Mouse (Mus musculus): Measurements from ENCODE around the gene Rnf128. TPM values are rescaled to one million over a fixed set of nuclear protein-coding genes. Genes with fewer than 3 reads are reported as not detected.
"Not testable (repeated sequence)": the region's sequence is repeated elsewhere in the genome, so short reads cannot be mapped to it uniquely, and the experiment has no call there.

Gene Rnf128
- polyA plus RNA-seq, 1 experiment from 2014 or later, result 28.5 TPM

DNA sequence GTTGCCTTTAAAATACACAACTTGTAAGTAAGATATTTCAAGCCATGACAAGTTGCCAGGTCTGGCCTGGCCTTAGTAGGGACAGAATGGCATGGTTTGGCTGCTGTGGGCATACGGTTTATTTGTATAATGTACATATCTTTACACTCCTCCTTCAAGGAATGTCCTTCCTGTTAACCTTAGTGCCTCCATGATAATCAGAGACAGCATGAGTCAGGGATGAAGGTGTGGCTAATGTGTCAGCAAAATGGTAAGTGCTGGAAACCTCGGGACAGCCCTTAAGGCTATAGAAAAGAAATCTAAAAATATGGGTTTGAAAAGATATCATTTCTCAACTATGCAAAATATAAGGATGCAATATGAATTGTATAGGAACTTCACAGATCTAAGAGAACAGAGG, 23.6 kb downstream of the Rnf128 start:
- H3K4me2 ChIP-seq (replicated peaks; ENCODE audit: low read depth, low read length); H3K27me3 ChIP-seq (ENCODE audit: control insufficient read depth, insufficient read depth, low read length); H3K9ac ChIP-seq (replicated peaks; ENCODE audit: low read depth, low read length); H3K4me1 ChIP-seq (ENCODE audit: control insufficient read depth, insufficient read depth, low read length); H3K9me3 ChIP-seq (ENCODE audit: control insufficient read depth, low read depth, low read length); H3K36me3 ChIP-seq (ENCODE audit: control insufficient read depth, insufficient read depth, low read length); ATAC-seq (ENCODE audit: insufficient number of reproducible peaks, insufficient read depth, low FRiP score, low read depth); H3K27ac ChIP-seq (ENCODE audit: low read length); H3K4me3 ChIP-seq (ENCODE audit: low read depth, low read length): not testable (repeated sequence)
- WGBS, result 56% methylated on average over 2 of the region's 2 CpGs

DNA sequence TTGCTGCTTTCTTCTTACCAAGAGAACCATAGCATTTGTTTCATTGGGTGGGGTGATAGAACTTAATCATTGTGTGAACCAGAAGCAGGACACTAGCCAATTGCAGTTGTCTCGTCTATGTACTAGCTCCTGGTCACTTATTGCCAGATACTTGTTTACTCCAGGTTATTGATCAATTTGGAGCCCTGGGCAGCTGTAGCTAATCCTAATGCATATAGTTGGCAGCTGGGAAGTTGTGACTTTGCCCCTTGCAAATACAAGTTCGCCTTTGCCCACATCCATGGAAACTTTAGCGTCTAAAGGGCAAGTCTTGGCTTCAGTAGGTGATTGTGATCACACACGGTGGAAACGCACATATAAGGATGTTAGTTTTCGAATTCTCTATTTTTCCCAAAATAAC, 33.3 kb downstream of the Rnf128 start:
- ATAC-seq (ENCODE audit: insufficient number of reproducible peaks, insufficient read depth, low FRiP score, low read depth), result no peak
- 77% methylated on average over 6 of the region's 6 CpGs for WGBS
- H3K4me1 ChIP-seq (ENCODE audit: control insufficient read depth, insufficient read depth, low read length), result no peaks in the 10 kb centered on the region
- H3K4me3 ChIP-seq (ENCODE audit: low read depth, low read length), result no peak overlapping the region
- no peak overlapping the region for H3K9ac ChIP-seq (replicated peaks; ENCODE audit: low read depth, low read length)
- no peaks in the 10 kb centered on the region for H3K27me3 ChIP-seq (ENCODE audit: control insufficient read depth, insufficient read depth, low read length)
- no peak overlapping the region for H3K27ac ChIP-seq (ENCODE audit: low read length)
- no peak overlapping the region for H3K4me2 ChIP-seq (replicated peaks; ENCODE audit: low read depth, low read length)
- H3K9me3 ChIP-seq (ENCODE audit: control insufficient read depth, low read depth, low read length), result no peaks in the 10 kb centered on the region
- H3K36me3 ChIP-seq (ENCODE audit: control insufficient read depth, insufficient read depth, low read length), result no peaks in the 10 kb centered on the region

DNA sequence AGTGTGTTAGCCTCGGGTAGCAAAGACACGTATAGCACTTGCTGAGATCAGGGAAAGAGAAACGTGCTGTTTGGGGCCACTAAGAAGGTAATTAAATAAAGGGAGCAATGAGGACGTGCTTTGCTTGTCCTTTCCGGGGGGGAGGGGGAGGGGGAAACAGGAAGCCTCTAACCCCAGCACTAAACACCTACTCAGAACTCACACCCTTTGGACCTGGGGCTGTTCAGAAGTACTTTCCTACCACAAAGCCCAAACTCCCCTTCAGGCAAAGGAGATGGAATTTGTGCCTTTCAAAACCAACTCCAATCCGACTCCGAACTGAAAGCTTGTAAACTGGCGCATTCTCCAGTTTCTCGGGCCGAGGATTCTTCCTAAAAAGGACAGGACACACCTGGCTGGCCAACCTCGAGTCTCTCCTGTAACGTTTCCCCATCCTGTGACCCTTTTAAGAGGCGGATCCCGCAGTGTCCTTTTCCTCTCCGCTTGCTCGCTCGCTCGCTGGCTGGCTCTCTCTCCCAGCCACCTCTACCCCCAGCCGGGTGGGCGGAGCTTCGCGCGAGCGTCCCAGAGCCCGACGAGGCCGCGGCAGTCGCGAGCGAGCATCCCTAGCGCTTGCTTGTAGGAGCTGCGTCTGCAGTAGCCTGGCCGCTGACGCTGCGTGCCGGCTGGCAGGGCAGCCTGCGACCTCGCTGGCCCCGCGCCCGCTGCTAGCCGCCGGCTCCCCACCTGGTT, 47.1 kb downstream of the Rnf128 start:
- H3K4me1 ChIP-seq (ENCODE audit: control insufficient read depth, insufficient read depth, low read length), result no peaks in the 10 kb centered on the region
- no peak overlapping the region for H3K27ac ChIP-seq (ENCODE audit: low read length)

DNA sequence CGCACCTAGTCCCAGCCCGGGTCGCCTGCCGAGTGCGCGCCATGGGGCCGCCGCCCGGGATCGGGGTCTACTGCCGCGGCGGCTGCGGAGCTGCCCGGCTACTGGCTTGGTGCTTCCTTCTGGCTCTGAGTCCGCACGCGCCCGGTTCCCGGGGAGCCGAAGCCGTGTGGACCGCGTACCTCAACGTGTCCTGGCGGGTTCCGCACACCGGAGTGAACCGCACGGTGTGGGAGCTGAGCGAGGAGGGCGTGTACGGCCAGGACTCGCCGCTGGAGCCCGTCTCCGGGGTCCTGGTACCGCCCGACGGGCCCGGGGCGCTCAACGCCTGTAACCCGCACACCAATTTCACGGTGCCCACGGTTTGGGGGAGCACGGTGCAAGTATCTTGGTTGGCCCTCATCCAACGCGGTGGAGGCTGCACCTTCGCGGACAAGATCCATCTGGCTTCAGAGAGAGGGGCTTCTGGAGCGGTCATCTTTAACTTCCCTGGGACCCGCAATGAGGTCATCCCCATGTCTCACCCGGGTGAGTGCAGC, 47.7 kb downstream of the Rnf128 start:
- Histone ChIP-seq H3K4me2 (replicated peaks; ENCODE audit: low read depth, low read length) (peak overlapping the region; percentile 59), H3K4me1 (ENCODE audit: control insufficient read depth, insufficient read depth, low read length) (no peaks in the 10 kb centered on the region), H3K9me3 (ENCODE audit: control insufficient read depth, low read depth, low read length) (no peaks in the 10 kb centered on the region), H3K36me3 (ENCODE audit: control insufficient read depth, insufficient read depth, low read length) (no peaks in the 10 kb centered on the region), H3K27me3 (ENCODE audit: control insufficient read depth, insufficient read depth, low read length) (no peaks in the 10 kb centered on the region), H3K9ac (replicated peaks; ENCODE audit: low read depth, low read length) (0 out of 2 replicates have a peak overlapping the region, but pooled peaks have one; percentile 36), H3K4me3 (ENCODE audit: low read depth, low read length) (peak overlapping the region; percentile 49), H3K27ac (ENCODE audit: low read length) (no peak overlapping the region)
- WGBS, result 17% methylated on average over 52 of the region's 54 CpGs
- ATAC-seq (ENCODE audit: insufficient number of reproducible peaks, insufficient read depth, low FRiP score, low read depth), result peak; percentile 81; the same call in 1 of the 2 replicates

More for the DNA sequence above, 47.1 kb downstream of the Rnf128 start:
- H3K27me3 ChIP-seq (ENCODE audit: control insufficient read depth, insufficient read depth, low read length), result no peaks in the 10 kb centered on the region
- ATAC-seq (ENCODE audit: insufficient number of reproducible peaks, insufficient read depth, low FRiP score, low read depth), result peak; percentile 96
- H3K36me3 ChIP-seq (ENCODE audit: control insufficient read depth, insufficient read depth, low read length), result no peaks in the 10 kb centered on the region
- 0 out of 2 replicates have a peak overlapping the region, but pooled peaks have one; percentile 36 for H3K9ac ChIP-seq (replicated peaks; ENCODE audit: low read depth, low read length)
- H3K9me3 ChIP-seq (ENCODE audit: control insufficient read depth, low read depth, low read length), result no peaks in the 10 kb centered on the region
- H3K4me2 ChIP-seq (replicated peaks; ENCODE audit: low read depth, low read length), result peak overlapping the region; percentile 59
- WGBS, result 11% methylated on average over 34 of the region's 44 CpGs
- H3K4me3 ChIP-seq (ENCODE audit: low read depth, low read length), result peak overlapping the region; percentile 49

DNA sequence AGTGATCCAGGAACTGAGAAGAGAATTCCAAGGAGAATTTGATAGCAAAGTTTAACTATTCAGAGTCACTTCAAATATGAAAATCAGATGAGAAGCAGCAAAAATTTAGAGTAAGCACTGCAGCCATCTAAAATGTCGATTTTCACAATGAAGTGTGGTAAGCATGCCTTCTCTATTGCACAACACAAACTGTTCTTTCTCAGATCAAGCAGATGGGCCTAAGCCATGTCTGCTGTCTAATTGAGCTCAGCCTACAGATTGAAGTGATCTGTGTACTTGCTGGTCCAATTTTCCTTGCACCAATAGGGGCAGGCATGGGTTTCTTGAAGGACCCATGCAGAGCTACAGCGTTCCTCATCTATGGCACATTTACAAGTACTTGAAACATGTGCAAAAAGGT, 51.6 kb downstream of the Rnf128 start:
- Histone ChIP-seq H3K9ac (replicated peaks; ENCODE audit: low read depth, low read length) (no peak overlapping the region), H3K36me3 (ENCODE audit: control insufficient read depth, insufficient read depth, low read length) (no peaks in the 10 kb centered on the region), H3K4me3 (ENCODE audit: low read depth, low read length) (no peak overlapping the region), H3K4me2 (replicated peaks; ENCODE audit: low read depth, low read length) (no peak overlapping the region), H3K9me3 (ENCODE audit: control insufficient read depth, low read depth, low read length) (no peaks in the 10 kb centered on the region), H3K27me3 (ENCODE audit: control insufficient read depth, insufficient read depth, low read length) (no peaks in the 10 kb centered on the region), H3K4me1 (ENCODE audit: control insufficient read depth, insufficient read depth, low read length) (no peaks in the 10 kb centered on the region), H3K27ac (ENCODE audit: low read length) (no peak overlapping the region)
- no peak for ATAC-seq (ENCODE audit: insufficient number of reproducible peaks, insufficient read depth, low FRiP score, low read depth)
- WGBS, result 81% methylated on average over 2 of the region's 2 CpGs

DNA sequence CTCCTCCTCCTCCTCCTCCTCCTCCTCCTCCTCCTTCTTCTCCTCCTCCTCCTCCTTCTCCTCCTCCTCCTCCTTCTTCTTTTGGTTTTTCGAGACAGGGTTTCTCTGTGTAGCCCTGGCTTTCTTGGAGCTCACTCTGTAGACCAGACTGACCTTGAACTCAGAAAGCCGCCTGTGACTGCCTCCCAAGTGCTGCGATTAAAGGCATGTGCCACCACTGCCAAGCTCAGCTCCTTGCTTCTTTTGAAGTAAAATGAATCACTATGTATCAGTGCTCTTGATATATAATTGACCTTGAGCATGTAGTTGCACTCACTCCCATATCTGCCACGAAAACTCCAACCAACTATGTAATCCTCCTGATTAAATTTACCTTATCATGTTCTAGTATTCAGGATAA, 59.0 kb downstream of the Rnf128 start:
- Histone ChIP-seq H3K4me3 (ENCODE audit: low read depth, low read length) (no peak overlapping the region), H3K27ac (ENCODE audit: low read length) (no peak overlapping the region), H3K27me3 (ENCODE audit: control insufficient read depth, insufficient read depth, low read length) (no peaks in the 10 kb centered on the region), H3K4me2 (replicated peaks; ENCODE audit: low read depth, low read length) (no peak overlapping the region), H3K36me3 (ENCODE audit: control insufficient read depth, insufficient read depth, low read length) (no peaks in the 10 kb centered on the region), H3K9me3 (ENCODE audit: control insufficient read depth, low read depth, low read length) (no peaks in the 10 kb centered on the region), H3K4me1 (ENCODE audit: control insufficient read depth, insufficient read depth, low read length) (no peaks in the 10 kb centered on the region), H3K9ac (replicated peaks; ENCODE audit: low read depth, low read length) (no peak overlapping the region)
- no peak for ATAC-seq (ENCODE audit: insufficient number of reproducible peaks, insufficient read depth, low FRiP score, low read depth)
- WGBS, result 86% methylated on average over 3 of the region's 4 CpGs

DNA sequence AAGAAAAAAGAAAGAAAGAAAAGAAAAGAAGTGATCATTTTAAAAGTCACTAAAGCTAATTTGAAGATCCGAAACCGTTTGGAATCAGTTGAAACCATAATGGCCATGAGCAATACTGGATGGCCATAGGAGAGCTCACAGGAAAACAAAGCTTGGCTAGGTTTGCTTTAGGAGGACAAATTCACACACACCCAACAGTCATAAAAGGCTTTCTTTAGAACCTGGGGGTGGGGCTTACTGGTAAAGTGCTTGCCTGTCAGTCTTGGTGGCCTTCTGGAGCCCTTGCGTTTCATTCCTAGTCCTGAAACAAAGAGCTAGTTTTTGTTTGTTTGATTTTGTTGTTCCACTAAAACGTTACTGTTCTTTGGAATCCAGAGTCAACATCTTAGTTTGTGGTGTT, 71.6 kb downstream of the Rnf128 start:
- no peak overlapping the region for H3K27ac ChIP-seq (ENCODE audit: low read length)
- H3K4me3 ChIP-seq (ENCODE audit: low read depth, low read length), result no peak overlapping the region
- no peak overlapping the region for H3K4me2 ChIP-seq (replicated peaks; ENCODE audit: low read depth, low read length)
- H3K9ac ChIP-seq (replicated peaks; ENCODE audit: low read depth, low read length), result no peak overlapping the region
- no peaks in the 10 kb centered on the region for H3K9me3 ChIP-seq (ENCODE audit: control insufficient read depth, low read depth, low read length)
- H3K4me1 ChIP-seq (ENCODE audit: control insufficient read depth, insufficient read depth, low read length), result no peaks in the 10 kb centered on the region
- no peaks in the 10 kb centered on the region for H3K36me3 ChIP-seq (ENCODE audit: control insufficient read depth, insufficient read depth, low read length)
- H3K27me3 ChIP-seq (ENCODE audit: control insufficient read depth, insufficient read depth, low read length), result no peaks in the 10 kb centered on the region
- WGBS, result 74% methylated on average over 4 of the region's 4 CpGs
- no peak for ATAC-seq (ENCODE audit: insufficient number of reproducible peaks, insufficient read depth, low FRiP score, low read depth)

DNA sequence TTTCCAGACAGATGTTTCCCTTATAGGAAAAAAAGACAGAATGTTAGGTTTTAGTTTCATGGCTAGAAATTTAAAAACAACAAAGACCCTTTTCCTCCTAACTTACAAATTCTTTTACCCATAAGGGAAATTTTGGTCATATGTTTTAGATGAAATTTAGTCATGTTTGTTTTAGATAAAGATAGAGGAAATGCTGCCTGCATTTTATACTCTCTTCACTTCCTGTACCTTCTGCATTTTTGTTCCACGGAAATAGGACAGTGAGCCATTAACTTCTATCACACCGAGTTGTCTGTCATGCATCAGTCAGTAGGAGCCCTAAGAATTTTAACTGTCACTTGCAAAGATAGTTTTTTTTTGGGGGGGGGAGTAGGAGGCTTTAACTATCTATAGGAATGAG, 76.6 kb downstream of the Rnf128 start:
- 66% methylated on average over 2 of the region's 2 CpGs for WGBS
- ATAC-seq (ENCODE audit: insufficient number of reproducible peaks, insufficient read depth, low FRiP score, low read depth), result no peak

DNA sequence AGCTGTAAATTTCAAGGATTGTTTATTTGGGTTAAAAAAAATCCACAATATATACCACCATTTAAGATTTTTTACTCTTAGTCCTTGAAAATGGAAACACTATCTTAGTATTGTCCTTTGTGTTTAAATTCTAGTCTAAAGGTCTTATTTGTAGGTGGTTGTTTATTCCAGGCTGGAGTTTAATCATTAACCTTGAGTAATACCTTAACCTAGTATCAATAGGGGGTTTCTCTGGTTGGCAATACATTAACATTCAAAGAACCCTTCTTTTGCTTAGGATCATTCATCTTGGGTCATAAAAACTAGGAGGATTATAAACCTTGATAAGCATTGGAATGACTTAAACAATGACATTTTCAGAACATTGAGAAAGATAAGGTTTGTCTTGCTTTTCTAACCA, 77.3 kb downstream of the Rnf128 start:
- Histone ChIP-seq H3K4me1 (ENCODE audit: control insufficient read depth, insufficient read depth, low read length) (no peaks in the 10 kb centered on the region), H3K4me2 (replicated peaks; ENCODE audit: low read depth, low read length) (no peak overlapping the region), H3K4me3 (ENCODE audit: low read depth, low read length) (no peak overlapping the region), H3K27me3 (ENCODE audit: control insufficient read depth, insufficient read depth, low read length) (no peaks in the 10 kb centered on the region), H3K9ac (replicated peaks; ENCODE audit: low read depth, low read length) (no peak overlapping the region), H3K27ac (ENCODE audit: low read length) (no peak overlapping the region), H3K9me3 (ENCODE audit: control insufficient read depth, low read depth, low read length) (no peaks in the 10 kb centered on the region), H3K36me3 (ENCODE audit: control insufficient read depth, insufficient read depth, low read length) (no peaks in the 10 kb centered on the region)
- ATAC-seq (ENCODE audit: insufficient number of reproducible peaks, insufficient read depth, low FRiP score, low read depth), result no peak

More for the DNA sequence above, 76.6 kb downstream of the Rnf128 start:
- H3K9me3 ChIP-seq (ENCODE audit: control insufficient read depth, low read depth, low read length), result no peaks in the 10 kb centered on the region
- H3K27me3 ChIP-seq (ENCODE audit: control insufficient read depth, insufficient read depth, low read length), result no peaks in the 10 kb centered on the region
- no peaks in the 10 kb centered on the region for H3K4me1 ChIP-seq (ENCODE audit: control insufficient read depth, insufficient read depth, low read length)
- H3K27ac ChIP-seq (ENCODE audit: low read length), result no peak overlapping the region
- no peak overlapping the region for H3K4me3 ChIP-seq (ENCODE audit: low read depth, low read length)
- H3K36me3 ChIP-seq (ENCODE audit: control insufficient read depth, insufficient read depth, low read length), result no peaks in the 10 kb centered on the region
- H3K9ac ChIP-seq (replicated peaks; ENCODE audit: low read depth, low read length), result no peak overlapping the region
- no peak overlapping the region for H3K4me2 ChIP-seq (replicated peaks; ENCODE audit: low read depth, low read length)

All from stomach, embryonic 14.5 days (tissue).